Mouse (Mus musculus): ENCODE results near the gene Mtif2.

DNA sequence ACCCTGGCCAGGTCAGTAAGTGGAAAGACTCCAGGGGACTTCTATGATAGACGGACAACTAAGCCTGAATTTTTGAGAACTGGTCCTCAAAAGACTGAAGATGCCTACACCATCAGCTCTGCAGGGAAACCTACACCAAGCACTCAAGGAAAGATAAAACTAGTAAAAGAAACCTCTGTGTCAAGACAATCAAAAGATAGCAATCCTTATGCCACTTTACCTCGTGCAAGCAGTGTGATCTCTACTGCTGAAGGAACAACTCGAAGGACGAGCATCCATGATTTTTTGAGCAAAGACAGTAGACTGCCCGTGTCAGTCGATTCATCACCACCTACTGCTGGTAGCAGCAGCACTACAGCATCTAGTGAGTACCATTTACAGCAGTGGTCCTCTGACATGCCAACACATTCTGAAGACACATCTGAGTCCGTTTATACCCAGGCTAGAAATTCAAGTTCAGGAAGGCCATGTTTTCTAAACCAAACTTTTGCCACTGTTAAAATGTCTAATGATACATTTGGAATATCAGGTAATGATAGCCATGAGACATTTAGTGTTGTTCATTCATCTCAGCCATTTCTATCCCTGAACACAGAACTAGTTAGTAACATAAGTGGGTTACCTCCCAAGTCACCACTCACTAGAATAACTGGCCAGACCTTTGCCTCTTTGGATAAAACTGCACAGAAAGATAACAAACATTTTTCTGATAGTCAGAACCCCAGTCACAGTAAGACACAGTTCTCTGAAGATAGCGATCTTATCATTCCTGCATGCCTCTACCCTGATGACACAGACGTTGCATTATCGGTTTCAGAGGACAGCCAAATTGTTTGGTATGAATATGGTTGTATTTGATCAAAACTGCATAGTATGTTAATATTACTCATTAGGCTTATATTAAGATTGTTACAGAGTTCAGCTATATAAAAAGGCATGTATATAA lies 22.0 kb upstream of the Mtif2 start:
- TF ChIP-seq CTCF (IDR thresholded peaks at IDR 0.05; ENCODE audit: borderline replicate concordance, control insufficient read depth, extremely low read depth, insufficient read depth, low read length, poor library complexity), result no peak
- no peak for TF ChIP-seq POLR2A (IDR thresholded peaks at IDR 0.05; ENCODE audit: control insufficient read depth, extremely low read depth, insufficient read depth, low read length, poor library complexity)

Data from thymus, adult 2 months (tissue).